Mouse (Mus musculus): ENCODE results near the gene Tnpo3.

DNA sequence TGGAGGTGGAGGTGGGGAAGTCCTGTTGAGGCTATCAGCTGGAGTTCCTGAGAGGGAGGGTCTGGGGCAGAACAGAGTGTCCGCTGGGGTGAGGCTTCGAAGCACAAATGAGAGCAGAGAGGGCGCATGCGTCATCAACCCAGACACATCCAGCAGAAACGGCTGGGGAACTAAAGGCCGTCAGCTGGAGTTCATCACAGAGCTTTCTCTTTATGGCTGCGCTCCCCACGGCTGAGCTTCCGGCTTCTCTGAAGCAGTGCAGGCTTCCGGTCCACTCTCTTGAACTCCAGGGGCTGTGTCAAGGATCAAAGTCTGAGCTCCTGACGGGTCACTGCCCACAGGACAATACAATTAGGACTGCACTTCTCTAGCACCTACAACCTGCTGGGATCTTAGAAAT is 96.4 kb downstream of the Tnpo3 start:
- TF ChIP-seq CTCF (IDR thresholded peaks at IDR 0.05) (no peak), EP300 (IDR thresholded peaks at IDR 0.05) (no peak)
